Mouse (Mus musculus): ENCODE measurements around the gene Cmtm6.

DNA sequence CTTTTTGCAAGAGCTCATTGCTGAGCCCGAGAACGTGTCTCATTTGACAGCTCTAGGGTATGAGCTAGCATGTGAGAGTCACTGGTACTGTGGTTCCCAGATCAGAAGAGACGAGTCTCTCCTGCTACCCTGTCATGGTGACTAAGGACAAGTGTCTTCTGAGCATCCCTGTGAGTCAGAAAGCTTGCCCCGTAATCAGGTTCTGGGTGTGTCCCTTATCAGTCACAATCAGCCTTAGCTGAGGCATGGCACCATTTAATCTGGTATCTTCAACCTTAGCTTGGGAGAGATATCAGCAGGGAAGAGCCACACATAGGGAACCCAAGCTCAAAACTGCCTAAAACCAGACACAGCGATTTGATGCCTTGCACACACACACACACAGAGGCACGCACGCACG is 57.8 kb downstream of the Cmtm6 start:
- no peak for TF ChIP-seq CTCF (IDR thresholded peaks at IDR 0.05; ENCODE audit: low read depth)
- no peak for TF ChIP-seq EP300 (IDR thresholded peaks at IDR 0.05; ENCODE audit: low read depth)

Data from liver, embryonic 14.5 days (tissue).